Mouse (Mus musculus): ENCODE results near the gene Cdc42se2.

The Cdc42se2 gene

DNA sequence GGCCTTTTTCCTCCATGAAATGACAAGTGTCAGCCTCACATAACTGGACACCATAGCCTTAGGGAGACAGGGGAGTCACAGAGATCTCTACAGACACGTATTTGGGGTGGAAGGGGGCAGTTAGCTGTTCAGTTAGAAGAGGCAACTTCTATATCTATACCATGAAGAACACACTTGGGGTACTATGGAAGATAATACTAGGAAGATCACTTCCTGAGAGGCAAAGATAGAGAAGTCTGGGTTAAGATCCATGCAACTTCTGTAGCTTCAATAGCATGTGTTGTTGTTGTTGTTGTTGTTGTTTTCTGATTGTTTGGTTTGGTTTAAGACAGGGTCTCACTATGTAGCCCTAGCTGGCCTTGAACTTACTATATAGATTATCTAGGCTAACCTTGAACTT lies 5.7 kb upstream of the Cdc42se2 start:
- no peak for DNase-seq (ENCODE audit: low spot score in 2 of 2)

DNA sequence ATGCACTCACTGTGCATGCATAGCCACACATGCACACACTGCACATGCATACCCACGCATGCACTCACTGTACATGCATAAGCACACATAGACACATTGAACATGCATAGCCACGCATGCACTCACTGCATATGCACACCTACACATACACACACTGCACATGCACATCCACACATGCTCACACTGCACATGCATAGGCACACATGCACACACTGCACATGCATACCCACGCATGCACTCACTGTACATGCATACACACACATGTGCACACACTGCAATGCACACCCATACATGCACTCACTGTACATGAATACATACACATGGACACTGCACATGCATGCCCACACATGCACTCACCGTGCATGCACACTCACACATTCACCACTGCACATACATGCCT lies 4.0 kb upstream of the Cdc42se2 start:
- DNase-seq (ENCODE audit: low spot score in 2 of 2), result no peak

DNA sequence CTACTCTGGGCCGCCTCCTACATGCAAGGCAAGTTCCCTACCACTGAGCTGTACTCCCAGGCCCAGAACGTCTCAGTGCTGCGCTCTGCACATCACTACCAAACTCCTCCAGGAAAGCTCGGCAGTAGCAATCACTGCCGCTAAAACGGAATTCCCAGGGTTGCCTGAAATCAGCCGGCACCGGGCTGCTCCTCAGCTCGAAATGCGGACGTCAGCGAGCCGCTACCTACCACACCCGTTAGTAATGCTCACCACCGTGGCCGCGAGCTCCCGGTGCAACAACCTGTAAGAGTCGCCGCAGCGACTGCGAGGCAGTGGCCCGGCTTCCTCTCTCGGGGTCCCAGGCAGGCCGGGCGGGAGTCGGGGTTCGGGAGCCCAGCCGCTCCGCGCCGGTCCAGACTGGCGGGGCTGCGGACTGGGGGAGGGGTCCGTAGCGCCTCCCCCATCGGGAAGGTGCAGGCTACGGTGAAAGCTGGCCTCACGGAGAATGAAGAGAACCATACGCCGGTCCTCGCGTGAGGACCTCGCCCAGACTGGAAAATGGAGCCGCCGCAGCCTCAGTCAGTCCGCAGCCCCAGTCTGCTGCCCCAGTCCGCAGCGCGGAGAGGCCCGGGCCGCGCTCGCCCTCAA lies 502 bp downstream of the Cdc42se2 start:
- peak; percentile 61 to 62 for DNase-seq (ENCODE audit: low spot score in 2 of 2)

DNA sequence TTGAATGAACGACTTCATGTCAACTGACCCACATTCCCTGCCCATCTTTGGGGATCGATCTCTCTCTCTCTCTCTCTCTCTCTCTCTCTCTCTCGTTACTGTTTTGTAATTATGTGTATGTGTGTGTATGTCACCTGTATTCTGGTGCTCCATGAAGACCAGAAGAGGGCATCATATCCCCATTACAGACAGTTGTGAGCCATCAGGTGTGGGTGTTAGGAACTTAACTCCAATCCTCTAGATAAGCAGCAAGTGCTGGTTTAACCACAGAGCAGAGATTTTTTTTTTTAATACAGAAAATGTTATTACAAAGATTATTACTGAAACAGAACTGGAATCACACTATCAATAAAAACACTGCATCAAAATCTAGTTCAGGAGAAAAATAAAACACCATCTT lies 1.9 kb downstream of the Cdc42se2 start:
- DNase-seq (ENCODE audit: low spot score in 2 of 2), result no peak

DNA sequence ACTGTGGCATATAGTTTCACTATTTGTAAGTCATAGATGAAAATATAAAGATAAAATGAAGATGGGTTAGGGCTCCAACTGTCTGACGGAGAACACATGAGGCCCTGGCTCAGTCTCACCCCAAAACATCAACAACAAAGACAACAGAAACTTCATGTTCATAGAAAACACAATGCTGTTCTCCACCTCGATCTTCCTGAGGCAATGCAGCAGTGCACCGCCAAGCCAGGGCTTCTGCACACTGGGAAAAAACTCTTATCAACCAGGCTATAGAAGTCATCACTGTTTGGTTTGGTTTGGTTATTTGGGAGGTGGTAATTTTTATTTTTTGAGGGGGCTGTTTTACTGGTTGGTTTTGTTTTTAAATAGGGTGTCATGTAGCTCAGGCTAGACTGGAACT lies 3.0 kb downstream of the Cdc42se2 start:
- DNase-seq (ENCODE audit: low spot score in 2 of 2), result no peak

DNA sequence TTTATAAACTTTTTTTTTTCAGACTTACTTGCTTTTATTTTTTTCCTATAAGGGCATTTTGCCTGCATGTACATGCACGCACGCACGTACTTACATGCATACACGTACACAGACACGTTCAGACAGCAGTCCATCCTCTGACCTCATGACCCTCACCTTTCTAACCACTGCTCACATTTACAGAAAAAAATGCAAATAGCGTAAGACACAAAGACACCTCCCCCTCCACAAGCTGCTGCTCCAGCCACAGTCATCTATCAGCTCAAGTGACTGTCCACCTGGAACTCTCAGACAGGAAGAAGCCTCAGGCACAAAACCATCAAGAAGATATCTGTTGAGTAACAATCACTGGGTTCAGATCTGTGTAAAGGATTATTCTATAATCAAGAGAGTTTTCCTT lies 5.2 kb downstream of the Cdc42se2 start:
- no peak for DNase-seq (ENCODE audit: low spot score in 2 of 2)

DNA sequence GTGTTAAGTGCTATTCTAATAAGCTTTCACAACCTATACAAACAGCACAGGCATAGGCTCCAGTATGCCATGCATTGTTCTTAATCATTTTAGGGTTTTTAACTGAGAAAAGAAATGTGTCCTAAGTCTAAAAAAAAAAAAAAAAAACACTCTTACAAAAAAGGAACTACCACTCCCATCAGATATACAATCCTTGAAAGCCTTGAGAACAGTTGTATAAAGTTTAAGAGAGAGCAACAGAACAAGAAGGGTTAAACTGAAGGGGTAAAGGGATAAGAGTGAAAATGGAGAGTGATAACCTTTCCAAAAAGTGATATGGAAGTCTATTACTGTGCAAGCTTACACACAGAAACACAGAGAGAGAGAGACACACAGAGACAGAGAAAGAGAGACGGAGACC lies 7.5 kb downstream of the Cdc42se2 start:
- DNase-seq (ENCODE audit: low spot score in 2 of 2), result no peak

DNA sequence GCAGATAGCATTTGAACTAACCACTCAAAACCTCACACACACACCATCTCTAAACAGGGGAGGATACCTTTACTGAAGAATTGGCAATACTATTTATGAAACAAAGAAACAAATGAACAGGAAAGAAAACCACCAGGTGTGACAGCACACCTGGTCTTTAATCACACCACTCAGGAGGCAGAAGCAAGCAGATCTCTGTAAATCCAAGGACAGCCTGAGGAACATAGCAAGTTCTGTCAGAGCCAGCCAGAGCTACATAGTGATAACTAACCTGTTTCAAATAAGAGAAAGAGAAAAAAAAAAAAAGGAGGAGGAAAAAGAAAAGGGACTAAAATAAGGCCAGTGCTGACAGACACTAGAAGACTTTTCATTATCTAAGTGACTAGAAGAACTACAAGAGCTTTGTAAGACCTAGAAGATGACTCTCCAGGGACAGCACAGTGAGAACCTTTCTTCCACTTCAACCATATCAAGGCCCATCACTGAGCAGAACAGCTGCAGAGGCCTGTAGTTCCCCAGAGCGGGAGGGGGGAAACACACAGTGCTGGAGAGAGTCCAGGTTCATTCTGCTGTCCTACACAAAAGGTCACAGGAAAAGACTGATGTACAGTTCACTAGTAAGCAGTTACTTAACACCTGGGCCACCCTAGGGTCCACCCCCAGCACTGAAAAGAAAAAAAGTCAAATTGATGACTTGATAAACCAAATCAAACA lies 9.2 kb downstream of the Cdc42se2 start:
- DNase-seq (ENCODE audit: low spot score in 2 of 2), result no peak

DNA sequence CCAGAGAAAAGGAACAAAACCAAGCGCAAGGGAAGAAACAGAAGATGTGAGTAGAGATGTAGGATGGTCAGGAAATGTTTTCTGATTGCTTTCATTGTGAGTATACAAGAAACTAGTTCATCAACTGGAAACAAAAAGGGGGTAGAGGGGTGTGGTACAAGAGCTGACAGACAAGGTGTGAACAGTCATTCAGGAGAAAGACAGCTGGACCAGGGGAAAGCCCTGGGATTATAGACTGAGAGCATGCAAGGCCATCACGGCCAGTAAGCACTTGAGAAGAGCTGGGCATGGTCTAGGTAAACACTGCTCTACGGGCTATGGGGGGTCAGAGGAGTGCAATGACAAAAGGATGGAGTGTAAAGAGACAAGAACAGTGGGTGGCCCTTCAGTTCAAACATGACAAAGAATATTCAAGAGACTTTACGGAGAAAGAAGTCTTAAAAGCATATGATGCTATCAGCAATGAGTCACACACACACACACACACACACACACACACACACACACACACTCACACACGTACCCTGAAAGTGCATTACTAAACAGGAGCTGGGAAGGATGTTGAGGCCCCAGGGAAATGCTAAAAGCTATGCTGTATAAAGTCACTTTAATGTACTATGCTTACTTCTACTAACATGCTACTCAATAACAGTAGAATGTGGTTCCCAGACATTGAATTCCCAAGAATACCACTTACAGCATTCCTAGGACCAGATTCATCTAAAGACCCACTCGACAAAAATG lies 9.9 kb downstream of the Cdc42se2 start:
- no peak for DNase-seq (ENCODE audit: low spot score in 2 of 2)

DNA sequence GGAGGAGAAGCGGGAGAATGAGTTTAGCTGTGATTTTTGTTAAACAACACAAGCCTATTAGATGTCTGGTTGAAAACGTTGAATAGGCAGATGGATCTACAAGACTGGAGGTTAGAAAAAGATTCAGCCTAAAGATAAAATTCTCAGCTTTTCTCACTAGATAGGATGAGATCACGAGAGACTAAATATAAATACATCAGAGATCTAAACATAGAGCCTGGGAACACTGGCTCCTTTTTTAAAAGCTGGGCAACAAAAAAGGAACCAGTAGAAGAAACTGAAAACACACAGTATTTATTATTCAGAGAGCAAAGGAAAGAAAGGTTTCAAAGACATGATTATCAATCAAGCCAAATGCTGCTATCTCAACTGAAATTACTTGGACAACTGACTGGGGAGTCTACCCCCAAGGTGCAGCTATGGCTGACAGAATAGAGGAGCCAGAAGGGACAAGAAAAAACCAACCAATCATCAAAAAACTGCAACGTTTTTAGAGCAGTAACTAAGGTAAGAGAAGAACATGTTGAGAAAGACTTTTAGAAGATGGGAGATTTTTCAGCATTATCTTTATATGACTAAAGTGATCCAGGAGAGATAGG lies 10.6 kb downstream of the Cdc42se2 start:
- no peak for DNase-seq (ENCODE audit: low spot score in 2 of 2)

DNA sequence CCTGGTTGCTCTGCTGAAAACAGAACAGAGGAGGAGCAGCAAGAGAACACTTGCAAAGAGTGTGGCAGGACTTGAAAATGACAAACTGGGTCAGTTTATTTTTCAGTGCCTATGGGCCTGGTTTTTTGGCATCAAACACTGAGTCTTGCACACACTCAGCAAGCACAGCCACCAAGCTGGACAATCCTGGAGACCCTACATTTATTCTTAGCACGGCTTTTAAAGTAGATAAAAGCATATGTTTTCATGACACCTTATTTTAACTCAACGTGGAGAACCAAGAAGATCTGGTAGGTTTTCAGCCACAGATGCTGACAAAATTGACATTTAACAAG lies 11.1 kb downstream of the Cdc42se2 start:
- no peak for DNase-seq (ENCODE audit: low spot score in 2 of 2)

DNA sequence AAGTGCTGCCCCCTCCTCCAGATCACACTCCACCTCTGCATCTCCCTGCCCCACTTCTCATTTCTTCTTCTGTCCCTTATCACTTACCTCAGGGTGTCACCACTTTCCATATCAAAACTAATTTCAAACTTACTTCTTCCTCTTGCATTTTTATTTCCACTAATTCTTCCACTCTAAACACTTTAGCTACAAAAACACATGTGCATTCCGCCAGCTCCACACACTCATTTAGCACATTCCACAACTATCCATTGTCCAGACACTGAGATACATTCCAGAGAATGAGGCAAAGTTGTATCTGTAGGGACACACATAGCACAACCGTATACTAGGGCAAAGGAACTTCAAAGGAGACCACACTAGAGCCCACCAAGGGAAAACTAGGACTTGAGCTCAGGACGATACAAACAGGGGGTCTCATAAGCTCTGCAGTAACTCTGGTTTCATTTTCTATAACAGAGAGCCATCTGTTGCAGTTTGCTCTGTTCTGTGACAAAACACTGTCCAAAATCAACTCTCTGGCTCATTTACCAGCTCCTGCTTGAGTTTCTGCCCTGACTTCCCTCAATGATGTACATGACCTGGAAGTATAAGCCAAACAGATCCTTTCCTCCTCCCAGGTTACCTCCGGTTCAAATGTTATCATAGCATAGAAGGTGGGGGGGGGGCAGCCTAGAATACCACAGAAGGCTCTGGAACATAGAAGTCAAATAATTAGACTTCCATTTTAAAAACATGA lies 11.7 kb downstream of the Cdc42se2 start:
- DNase-seq (ENCODE audit: low spot score in 2 of 2), result no peak

DNA sequence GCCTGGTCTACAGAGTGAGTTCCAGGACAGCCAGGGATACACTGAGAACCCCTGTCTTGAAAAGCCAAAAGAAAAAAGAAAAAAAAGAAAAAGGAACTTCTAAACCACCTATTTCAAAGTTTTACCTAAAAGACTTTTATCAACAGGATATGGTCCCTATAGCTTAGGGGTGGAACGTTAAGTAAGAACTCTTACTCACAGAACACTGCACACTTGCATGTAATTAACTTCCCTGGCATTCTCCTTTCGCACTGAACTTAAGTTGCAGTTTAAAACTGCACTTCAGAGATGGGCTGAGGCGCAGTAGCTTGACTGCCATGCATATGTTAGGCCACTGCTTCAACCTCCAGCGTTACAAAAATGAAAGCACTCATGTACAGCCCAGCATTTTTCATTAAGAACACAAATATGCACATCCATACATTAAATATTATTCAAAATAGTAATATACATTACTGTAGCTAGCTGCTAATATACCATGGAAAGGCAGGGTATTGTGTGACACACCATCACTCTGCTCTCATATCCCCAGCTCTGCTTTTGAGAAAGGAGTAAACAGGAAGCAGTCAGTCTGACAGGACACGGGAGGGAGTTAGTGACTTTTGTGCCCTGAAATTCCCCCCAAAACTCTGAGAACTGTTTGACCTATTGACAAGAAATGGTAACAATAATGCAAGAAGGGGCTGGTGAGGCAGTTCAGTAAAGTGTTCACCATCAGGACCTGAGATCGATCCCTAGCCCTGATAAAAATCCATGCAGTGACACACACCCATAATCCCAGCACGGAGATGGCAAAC lies 13.0 kb downstream of the Cdc42se2 start:
- no peak for DNase-seq (ENCODE audit: low spot score in 2 of 2)

DNA sequence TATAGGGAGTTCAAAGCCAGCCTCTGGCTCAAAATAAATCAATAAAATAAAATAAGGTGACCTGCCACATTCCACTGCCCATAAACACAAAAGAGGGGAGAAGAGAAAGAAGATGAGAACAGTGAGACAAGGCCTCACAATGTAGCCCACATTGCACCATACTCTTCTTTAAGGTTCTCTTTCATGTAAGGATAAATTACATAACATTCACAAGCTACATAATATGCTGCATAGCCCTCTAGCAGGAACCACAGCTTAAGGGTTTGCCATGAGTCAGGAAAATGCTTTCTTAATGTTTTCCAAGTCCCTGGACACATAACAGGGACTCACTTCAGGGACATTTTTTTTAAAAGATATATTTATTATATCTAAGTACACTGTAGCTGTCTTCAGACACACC lies 15.9 kb downstream of the Cdc42se2 start:
- DNase-seq (ENCODE audit: low spot score in 2 of 2), result no peak

DNA sequence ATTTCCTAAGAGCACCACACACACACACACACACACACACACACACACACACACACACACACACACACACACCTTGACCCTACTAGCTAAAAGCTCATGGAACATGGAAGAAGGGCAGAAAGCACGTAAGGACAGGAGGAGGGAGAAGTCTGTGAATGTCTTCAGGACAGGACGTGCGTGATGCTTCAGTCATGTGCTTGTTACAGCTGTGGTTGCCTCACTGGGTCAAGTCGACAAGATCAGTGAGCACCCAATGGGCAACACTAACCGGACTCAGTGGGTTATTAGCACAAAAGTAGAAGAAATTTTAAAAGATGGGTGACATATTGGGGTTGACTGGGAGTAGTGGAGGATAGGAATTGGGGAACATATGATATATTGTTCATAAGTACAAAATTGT lies 17.6 kb downstream of the Cdc42se2 start:
- DNase-seq (ENCODE audit: low spot score in 2 of 2), result no peak

DNA sequence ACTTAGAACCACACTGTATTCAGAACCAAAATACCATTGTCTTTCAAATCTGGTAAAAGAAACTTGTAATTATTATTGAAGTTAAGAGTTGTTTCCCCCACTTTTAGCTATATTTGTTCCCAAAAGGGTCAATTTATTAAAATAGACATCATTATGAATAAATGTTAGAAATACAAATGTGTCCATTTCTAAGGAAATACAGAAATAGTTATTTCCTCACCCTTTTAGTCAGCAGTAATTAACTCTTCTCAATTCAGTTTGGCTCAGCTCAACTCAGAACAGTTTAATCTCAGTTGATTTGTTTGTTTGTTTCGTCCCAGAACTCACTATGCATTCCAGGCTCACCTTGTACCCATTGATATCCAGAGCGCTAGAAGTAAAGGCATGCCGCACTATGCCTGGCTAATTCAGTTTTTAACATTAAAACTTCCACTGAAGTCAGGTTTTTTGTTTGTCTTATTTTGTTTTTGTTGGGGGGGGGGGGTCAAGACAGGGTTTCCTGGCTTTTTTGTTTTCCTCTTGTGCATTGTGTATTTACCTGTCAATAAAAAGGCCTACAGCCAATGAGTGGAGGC lies 19.3 kb downstream of the Cdc42se2 start:
- no peak for DNase-seq (ENCODE audit: low spot score in 2 of 2)

DNA sequence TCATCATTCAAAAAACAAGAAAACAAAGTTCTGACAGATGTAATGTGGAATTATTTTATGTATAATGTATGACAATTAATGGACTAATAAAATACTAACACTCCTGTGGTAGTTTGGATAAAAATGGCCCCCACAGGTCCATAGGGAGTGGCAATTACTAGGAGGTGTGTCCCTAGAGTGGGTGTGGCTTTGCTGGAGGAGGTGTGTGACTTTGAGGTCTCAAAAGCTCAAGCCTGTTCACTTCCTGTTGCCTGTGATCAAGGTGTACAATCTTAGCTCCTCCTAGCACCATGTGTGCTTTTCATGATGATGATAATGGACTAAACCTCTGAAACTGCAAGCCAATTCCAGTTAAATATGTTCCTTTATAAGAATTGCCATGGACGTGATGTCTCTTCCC lies 22.7 kb downstream of the Cdc42se2 start:
- no peak for DNase-seq (ENCODE audit: low spot score in 2 of 2)

DNA sequence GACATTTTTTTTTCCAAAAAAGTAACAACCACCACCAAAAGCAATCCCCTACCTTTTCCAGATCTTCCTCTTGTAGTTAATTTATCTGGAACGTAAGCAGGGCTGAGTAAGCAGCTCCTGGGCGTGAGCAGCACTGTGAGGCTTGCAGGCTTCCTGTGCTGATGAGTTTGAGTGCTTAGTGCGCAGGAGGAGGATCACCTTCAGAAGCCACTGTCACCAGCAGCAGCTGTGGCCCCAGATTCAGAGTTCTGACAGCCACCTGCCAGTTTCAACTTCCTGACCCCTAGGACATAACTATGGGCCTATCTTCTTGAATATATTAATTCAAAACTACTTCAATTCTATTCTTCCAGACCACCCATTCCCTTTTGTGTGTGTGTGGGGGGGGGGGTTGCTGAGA lies 23.4 kb downstream of the Cdc42se2 start:
- peak in 1 of 2 experiments; percentile 25 for DNase-seq (ENCODE audit: low spot score in 2 of 2)

DNA sequence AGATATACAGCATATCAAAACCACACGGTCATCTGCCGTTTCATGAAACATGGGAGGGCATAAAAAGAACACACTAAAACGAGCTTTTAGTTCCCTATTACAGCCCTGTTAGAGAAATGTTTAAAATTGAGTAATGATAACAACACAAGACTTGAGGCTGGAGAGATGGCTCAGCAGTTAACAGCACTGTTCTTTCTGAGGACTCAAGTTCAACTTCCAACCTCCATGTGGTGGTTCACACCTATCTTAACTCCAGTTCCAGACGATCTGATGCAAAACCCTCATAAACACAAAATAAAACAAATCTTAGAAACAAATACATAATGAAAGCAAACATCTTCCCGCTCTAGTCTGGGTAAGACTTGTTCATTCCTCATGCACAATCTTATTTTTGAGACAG lies 24.7 kb downstream of the Cdc42se2 start:
- no peak for DNase-seq (ENCODE audit: low spot score in 2 of 2)

DNA sequence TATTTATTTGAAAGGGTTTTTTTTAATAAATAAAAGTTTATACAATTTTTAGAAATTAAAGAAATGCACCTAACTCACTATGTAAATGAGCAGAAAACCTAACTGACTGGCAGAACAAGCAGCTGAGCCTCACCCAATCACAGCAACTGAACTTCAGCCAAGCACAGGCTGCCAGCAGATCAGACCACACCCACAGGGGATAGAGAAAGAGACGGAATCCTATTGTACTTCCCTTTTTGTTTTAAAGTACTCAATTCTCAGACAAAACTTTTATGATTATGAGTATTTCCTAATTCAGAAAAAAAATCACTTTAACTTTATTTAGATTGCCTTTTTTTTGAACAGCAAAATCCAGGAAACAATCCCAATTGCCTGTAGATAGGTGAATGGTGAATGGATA lies 29.5 kb downstream of the Cdc42se2 start:
- no peak for DNase-seq (ENCODE audit: low spot score in 2 of 2)

DNA sequence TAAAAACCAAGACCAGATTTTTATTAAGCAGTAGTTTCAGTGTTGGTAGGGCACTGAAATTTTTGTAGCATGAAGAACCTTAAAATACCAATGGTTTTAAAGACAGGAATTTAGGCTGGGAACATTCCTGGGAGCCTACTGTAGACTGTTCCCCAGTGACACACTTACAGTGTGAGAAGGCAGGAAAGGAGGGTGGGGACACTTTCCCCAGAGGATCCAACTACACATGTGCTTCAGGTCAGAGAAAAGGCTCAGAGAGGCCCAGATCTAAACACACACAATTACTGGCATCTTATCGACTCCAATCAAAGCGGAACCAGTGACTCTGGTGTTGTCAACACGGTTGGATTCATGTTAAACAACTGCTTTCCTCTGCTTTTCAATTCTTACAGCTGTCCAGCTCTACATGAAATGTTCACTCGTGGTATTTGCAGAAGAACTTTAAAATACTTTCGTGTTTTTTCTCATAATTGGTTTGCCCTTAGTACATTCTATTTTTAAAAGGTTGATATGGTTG lies 32.3 kb downstream of the Cdc42se2 start:
- no peak for DNase-seq (ENCODE audit: low spot score in 2 of 2)
